Mouse (Mus musculus) heart, embryonic 10.5 days (tissue): ENCODE results near the gene Rpp25l. TPM values are rescaled to one million over a fixed set of nuclear protein-coding genes. Genes with fewer than 3 reads are reported as not detected.

Source experiments
- DNase-seq: peaks from one replicate; pipeline ENCODE4 v3.0.0-alpha.2; 2017; ENCODE audit warnings: low spot score
- H3K27ac ChIP-seq: fragments of 300-500 bp; sonication (generic); 2 replicates; pipeline ENCODE4 v1.5.1; 2016; ENCODE audit warnings: mild to moderate bottlenecking
- H3K27me3 ChIP-seq: fragments of 300-500 bp; sonication (generic); 2 replicates; pipeline ENCODE4 v1.6.1; 2016; ENCODE audit warnings: mild to moderate bottlenecking; ENCODE audit not compliant: poor library complexity, insufficient read depth, severe bottlenecking
- H3K36me3 ChIP-seq: fragments of 300-500 bp; sonication (generic); 2 replicates; pipeline ENCODE4 v1.6.1; 2016; ENCODE audit warnings: mild to moderate bottlenecking, moderate library complexity
- H3K4me1 ChIP-seq: fragments of 300-500 bp; sonication (generic); 2 replicates; pipeline ENCODE4 v1.6.1; 2016; ENCODE audit warnings: mild to moderate bottlenecking
- H3K4me3 ChIP-seq: fragments of 300-500 bp; sonication (generic); 2 replicates; pipeline ENCODE4 v1.5.1; 2016; ENCODE audit warnings: mild to moderate bottlenecking, moderate library complexity
- H3K9me3 ChIP-seq: fragments of 300-500 bp; sonication (generic); 2 replicates; pipeline ENCODE4 v1.6.1; 2016; ENCODE audit warnings: mild to moderate bottlenecking, moderate library complexity
- WGBS: fragments of 180-500 bp; shearing (Covaris S2); methylation state at CpG from one replicate; pipeline ENCODE4 v1.1.7; 2016; 5-methylcytosine and 5-hydroxymethylcytosine counted together
- polyA plus RNA-seq: library from polyadenylated mRNA; unstranded; fragments of >200 nt; fragmentation: Nextera tagmentation; extraction: Ambion mirVana; gene quantifications from 2 replicates; pipeline ENCODE4 v1.2.1, GENCODE M21; 2016

The Rpp25l gene
- polyA plus RNA-seq, 1 experiment from 2014 or later: 71.3 TPM

GRCm38 (mm10) chr4:41722918-41723351, 9.6 kb upstream of the Rpp25l start, which contains the start of gene Dctn3:
Gene Dctn3 (minus strand): TSS chr4:41723170.
- peak; percentile 97 for DNase-seq
- under 1% methylated on average over 27 of the region's 27 CpGs for WGBS
- H3K4me1 ChIP-seq: peaks cover 19% of the 10 kb centered on the region
- H3K4me3 ChIP-seq: peak within 1 kb of the TSS; percentile 80
- H3K27ac ChIP-seq: peak within 1 kb of the TSS; percentile 83
- peaks cover 29% of the 10 kb centered on the region for H3K36me3 ChIP-seq
- H3K9me3 ChIP-seq: no peaks in the 10 kb centered on the region
- peaks cover 44% of the 10 kb centered on the region for H3K27me3 ChIP-seq

DNA sequence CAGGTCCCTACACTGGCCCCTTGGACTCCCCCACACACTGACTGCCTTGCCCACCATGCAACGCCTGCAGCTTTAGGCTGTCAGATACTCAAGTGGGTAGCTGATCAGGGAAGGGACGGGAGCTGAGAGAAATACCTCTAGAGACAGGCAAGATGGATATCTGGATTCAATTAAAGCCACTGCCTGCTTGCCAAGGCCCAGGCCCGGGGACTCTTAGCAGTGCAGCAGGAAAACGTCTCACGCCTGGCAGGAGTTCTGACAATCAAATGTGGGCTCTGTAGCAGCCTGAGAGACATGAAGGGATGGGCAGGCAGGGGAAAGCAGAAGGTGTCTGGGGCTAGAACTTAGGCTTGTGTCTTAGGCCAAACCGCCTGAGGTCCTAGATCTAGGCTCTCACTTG, 3.5 kb upstream of the Rpp25l start:
- no peak for DNase-seq
- Histone ChIP-seq H3K4me1 (peaks cover 25% of the 10 kb centered on the region), H3K27me3 (no peaks in the 10 kb centered on the region), H3K36me3 (peaks cover 57% of the 10 kb centered on the region), H3K27ac (no peak overlapping the region), H3K9me3 (no peaks in the 10 kb centered on the region), H3K4me3 (no peak overlapping the region)
- WGBS: 52% methylated on average over 6 of the region's 6 CpGs

- DNase-seq: no peak
- Histone ChIP-seq H3K4me3 (no peak overlapping the region), H3K9me3 (no peaks in the 10 kb centered on the region), H3K27ac (no peak overlapping the region), H3K27me3 (no peaks in the 10 kb centered on the region), H3K36me3 (peaks cover 67% of the 10 kb centered on the region), H3K4me1 (peaks cover 23% of the 10 kb centered on the region)
- 84% methylated on average over 5 of the region's 5 CpGs for whole genome bisulfite sequencing
Measured at GRCm38 (mm10) chr4:41715596-41715995, 2.3 kb upstream of the Rpp25l start.

DNA sequence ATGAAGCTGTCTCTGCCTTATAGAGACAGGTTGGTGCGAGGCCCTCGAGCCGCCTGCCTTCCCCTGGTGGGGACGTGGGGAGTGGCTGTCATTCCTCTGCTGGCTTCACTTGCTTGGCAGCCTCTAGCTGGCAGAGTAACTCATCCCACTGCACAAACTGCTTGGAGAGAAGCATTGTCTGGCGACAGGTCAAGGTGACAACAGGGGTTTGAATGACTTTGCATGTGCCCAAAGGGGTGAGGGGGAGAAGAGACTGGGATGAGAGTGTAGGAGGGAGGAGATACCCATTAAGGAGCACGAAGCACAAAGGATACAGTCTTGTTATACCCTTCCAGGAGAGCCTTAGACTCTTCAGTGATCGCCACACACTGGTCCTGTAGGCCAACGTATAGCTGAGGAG, 1.7 kb upstream of the Rpp25l start:
- DNase-seq: no peak
- Histone ChIP-seq H3K9me3 (no peaks in the 10 kb centered on the region), H3K4me1 (peaks cover 23% of the 10 kb centered on the region), H3K27ac (no peak overlapping the region), H3K36me3 (peaks cover 62% of the 10 kb centered on the region), H3K27me3 (no peaks in the 10 kb centered on the region), H3K4me3 (no peak overlapping the region)
- WGBS: 77% methylated on average over 8 of the region's 8 CpGs

- Histone ChIP-seq H3K27me3 (no peaks in the 10 kb centered on the region), H3K9me3 (no peaks in the 10 kb centered on the region), H3K36me3 (peaks cover 54% of the 10 kb centered on the region), H3K27ac (no peak overlapping the region), H3K4me1 (peaks cover 23% of the 10 kb centered on the region), H3K4me3 (peak overlapping the region; percentile 79; the same call in 1 of the 2 replicates)
- 20% methylated on average over 8 of the region's 8 CpGs for WGBS
- no peak for DNase-seq
Measured at GRCm38 (mm10) chr4:41714276-41714675, 942 bp upstream of the Rpp25l start.

DNA sequence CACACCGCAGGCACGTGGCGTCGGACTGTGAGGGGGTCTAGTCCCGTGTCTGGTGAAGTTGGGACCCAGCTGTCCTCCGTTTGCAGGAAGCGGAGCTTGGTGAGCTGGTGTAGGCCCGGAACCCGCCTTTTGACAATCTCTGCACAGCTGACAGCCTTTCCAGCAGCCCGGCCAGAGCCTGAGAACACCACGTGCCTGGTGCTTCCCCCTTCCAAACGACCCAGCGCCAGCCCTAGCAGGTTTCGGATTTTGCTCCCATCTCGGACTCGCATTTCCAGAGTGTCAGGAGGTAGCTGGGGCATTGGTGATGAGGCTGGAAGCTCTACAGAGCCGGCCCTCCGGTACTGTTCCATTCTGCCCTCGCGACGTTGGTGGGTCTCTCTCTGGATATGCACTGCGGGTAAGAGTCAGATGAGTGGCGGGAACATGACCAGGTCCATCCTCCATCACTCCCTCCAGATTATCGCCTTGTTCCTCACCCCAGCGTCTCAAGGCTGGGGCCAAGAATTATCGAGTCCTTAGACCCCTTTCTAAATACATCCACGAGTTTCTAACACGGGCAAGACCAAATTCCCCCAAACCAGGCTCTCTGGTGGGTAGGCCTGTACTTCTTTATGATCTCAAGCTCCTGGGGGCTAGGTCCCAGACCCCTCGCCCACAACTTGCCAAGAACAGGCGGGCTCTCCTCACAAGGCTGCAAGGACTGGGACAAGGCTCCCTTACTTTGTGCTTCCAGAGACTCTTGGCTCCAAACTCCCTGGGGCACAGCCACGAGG, 725 bp downstream of the Rpp25l start:
- Histone ChIP-seq H3K9me3 (no peaks in the 10 kb centered on the region), H3K36me3 (peaks cover 37% of the 10 kb centered on the region), H3K27ac (peak overlapping the region; percentile 95), H3K4me3 (peak overlapping the region; percentile 79), H3K4me1 (peaks cover 24% of the 10 kb centered on the region), H3K27me3 (peaks cover 5% of the 10 kb centered on the region; the same call in 1 of the 2 replicates)
- no peak for DNase-seq
- 45% methylated on average over 31 of the region's 31 CpGs for WGBS

DNA sequence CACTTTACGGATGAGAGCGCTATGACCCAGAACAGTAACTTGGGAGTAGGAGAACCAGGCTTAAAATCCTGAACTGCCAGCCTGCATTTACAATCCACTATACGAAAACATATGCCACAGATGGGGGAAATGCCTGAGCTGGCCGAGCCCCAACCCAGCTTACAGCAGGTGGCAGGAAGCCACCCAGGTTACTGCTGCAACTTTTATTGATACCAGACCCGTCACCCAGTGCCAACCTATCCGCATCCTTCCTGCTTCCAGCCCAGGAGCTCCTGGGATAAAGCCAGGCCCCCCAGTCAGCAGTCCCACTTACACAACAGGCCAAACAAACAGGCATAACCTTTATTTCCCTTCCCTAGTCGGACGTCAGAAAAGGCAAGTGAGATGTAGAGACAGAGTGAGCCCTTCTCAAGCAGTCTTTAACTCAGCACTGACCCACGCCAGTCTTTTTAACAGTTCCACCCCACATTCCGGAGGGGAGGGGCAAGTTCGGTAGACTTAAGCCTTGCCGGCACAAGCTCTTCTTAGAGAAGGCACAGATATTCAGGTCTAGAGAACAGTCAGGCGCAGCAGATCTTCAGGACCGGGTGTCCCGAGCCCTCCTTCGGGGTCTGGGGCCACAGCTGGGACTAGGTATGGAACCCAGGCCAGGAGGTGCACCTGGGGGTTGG, 1.5 kb downstream of the Rpp25l start:
- peak overlapping the region; percentile 95 for H3K27ac ChIP-seq
- H3K27me3 ChIP-seq: peaks cover 13% of the 10 kb centered on the region

DNA sequence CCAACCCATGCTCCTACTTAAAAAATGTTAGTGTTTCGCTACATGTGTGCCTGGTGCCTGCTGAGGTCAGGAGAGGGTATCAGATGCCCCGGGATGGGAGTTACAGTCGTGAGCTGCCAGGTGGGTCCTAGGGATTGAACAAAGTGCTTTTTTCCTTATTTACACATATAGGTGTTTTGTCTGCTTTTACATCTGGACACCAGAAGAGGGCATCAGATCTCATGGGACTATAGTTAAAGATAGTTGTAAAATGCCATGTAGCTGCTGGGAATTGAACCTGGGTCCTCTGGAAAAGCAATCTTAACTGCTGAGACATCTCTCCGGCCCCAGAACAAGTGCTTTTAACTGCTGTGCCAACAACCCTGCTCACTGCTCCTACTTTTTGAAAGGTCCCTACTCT, 3.1 kb downstream of the Rpp25l start:
- Histone ChIP-seq H3K9me3 (no peaks in the 10 kb centered on the region), H3K27me3 (peaks cover 29% of the 10 kb centered on the region), H3K4me1 (peaks cover 38% of the 10 kb centered on the region), H3K36me3 (peaks cover 18% of the 10 kb centered on the region), H3K27ac (no peak overlapping the region), H3K4me3 (no peak overlapping the region)
- WGBS: 58% methylated on average over 4 of the region's 4 CpGs
- DNase-seq: no peak

More for the DNA sequence above, 1.5 kb downstream of the Rpp25l start:
- DNase-seq: no peak
- Histone ChIP-seq H3K9me3 (no peaks in the 10 kb centered on the region), H3K4me3 (peak overlapping the region; percentile 79), H3K36me3 (peaks cover 30% of the 10 kb centered on the region), H3K4me1 (peaks cover 31% of the 10 kb centered on the region)
- 79% methylated on average over 16 of the region's 16 CpGs for WGBS

DNA sequence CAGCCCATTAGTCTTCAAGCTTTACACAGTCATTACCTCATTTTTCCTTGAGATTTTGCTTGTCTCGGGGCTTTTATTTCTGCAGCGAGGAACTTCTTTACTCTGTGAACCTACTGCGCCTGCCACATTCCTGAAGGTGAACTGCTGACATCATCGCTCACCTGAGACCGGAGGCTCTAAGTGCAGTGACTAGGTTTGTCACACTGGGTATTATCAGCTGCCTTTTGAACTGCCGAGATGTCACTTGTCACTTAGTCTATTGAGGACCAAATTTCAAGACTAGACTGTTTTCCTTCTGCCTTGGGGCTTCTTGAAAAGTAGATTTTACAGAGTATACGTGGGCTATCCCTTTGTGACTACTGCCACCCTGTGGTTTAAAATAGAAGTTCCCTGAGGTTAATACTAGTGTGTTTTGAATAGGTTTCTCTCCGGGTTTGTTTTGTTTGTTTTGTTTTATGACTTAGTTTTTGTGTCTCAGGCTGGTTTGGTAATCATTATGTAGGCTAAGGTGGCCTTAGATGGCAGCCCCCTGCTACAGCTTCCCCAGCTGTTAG, 5.1 kb downstream of the Rpp25l start:
- 43% methylated on average over 8 of the region's 8 CpGs for WGBS
- no peak for DNase-seq
- Histone ChIP-seq H3K4me3 (no peak overlapping the region), H3K9me3 (no peaks in the 10 kb centered on the region), H3K27ac (no peak overlapping the region), H3K36me3 (peaks cover 18% of the 10 kb centered on the region), H3K27me3 (peaks cover 46% of the 10 kb centered on the region), H3K4me1 (peaks cover 43% of the 10 kb centered on the region)

GRCm38 (mm10) chr4:41707011-41707535, 6.3 kb downstream of the Rpp25l start:
- H3K4me3 ChIP-seq: peak overlapping the region; percentile 22

GRCm38 (mm10) chr4:41705922-41706754, 7.2 kb downstream of the Rpp25l start:
- peaks cover 28% of the 10 kb centered on the region for H3K4me1 ChIP-seq
- 64% methylated on average over 19 of the region's 19 CpGs for WGBS
- peaks cover 49% of the 10 kb centered on the region for H3K27me3 ChIP-seq
- 0 out of 2 replicates have a peak overlapping the region, but pooled peaks have one; percentile 22 for H3K4me3 ChIP-seq
- DNase-seq: no peak
- H3K27ac ChIP-seq: no peak overlapping the region
- H3K36me3 ChIP-seq: peaks cover 5% of the 10 kb centered on the region; the same call in 1 of the 2 replicates
- no peaks in the 10 kb centered on the region for H3K9me3 ChIP-seq

More at GRCm38 (mm10) chr4:41707011-41707535, 6.3 kb downstream of the Rpp25l start:
- H3K36me3 ChIP-seq: peaks cover 14% of the 10 kb centered on the region
- peaks cover 34% of the 10 kb centered on the region for H3K4me1 ChIP-seq
- WGBS: 3% methylated on average over 13 of the region's 13 CpGs
- DNase-seq: peak; percentile 85
- no peak overlapping the region for H3K27ac ChIP-seq
- H3K27me3 ChIP-seq: peaks cover 49% of the 10 kb centered on the region
- H3K9me3 ChIP-seq: no peaks in the 10 kb centered on the region

DNA sequence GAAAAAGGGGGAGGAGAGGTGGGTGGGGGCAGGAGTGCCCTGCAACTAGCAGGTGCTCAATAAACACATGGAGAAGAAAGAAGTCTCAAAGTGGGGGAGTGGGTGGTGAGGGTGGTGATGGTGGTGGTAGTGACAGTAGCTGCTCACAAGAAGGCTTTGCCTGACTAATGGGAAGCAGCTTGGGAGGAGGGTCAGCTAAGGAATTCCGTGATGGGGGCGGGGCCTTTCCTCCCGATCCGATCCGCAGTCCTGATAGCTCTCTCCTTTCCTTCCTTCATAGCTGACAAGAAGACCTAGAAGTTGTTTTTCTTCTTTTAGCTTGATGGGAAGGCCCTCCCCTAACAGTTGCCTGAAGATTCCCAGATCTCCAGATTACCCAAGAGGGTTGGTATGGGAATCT, 8.7 kb downstream of the Rpp25l start:
- Histone ChIP-seq H3K27me3 (peaks cover 49% of the 10 kb centered on the region), H3K27ac (no peak overlapping the region), H3K4me3 (no peak overlapping the region), H3K36me3 (no peaks in the 10 kb centered on the region), H3K9me3 (no peaks in the 10 kb centered on the region), H3K4me1 (peaks cover 28% of the 10 kb centered on the region)
- WGBS: 0% methylated on average over 5 of the region's 5 CpGs
- DNase-seq: no peak
